26 mouse cellular contexts compared by ENCODE assay signal in the genomic region with DNA sequence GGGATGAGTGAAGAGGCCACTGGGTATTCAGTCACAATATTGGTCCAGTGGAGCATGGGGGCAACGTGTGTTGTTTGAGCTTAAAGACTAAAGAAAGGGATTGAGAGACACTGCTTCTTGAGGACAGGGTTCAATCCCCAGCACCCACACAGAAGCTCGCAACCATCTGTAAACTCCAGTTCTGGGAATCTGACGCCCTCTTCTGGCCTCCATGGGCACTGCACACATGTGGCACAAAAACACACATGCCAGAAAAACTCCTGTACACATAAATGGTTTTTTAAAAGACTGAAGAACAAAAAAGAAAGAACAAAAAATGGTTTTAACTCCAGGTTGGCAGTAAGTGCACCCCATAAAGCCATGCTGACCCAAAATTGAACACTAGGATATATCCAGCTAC.
A peak's percentile ranks its signal among the peaks of the same experiment; 100 is the strongest.
DNase-seq lines count a peak whose midpoint lies in the region; ATAC-seq and TF ChIP-seq lines count a peak whose summit lies in the region.
"Had no signal": no experiment of that assay in that cellular context is flagged by ENCODE, and none has a peak within 500 bp of the region (broad histone marks: within the 10 kb centered on the region; RNA-seq: fewer than 3 reads in every experiment).

No protein-coding gene starts in this region.

- peaks cover 3% of the 10 kb centered on the region; the same call in 1 of the 2 replicates for H3K9me3 ChIP-seq in liver, embryonic 11.5 days (ENCODE audit: control insufficient read depth, low read length)
- H3K9me3 ChIP-seq: embryonic facial prominence, embryonic 13.5 days had no signal

- 0 out of 2 replicates have a peak, but pooled peaks cover 3% of the 10 kb centered on the region for H3K4me1 ChIP-seq in cerebellum, adult 2 months (ENCODE audit: control insufficient read depth, insufficient read depth, low read length)
- no peaks in the 10 kb centered on the region for H3K4me1 ChIP-seq in liver, adult 2 months (ENCODE audit: control insufficient read depth, insufficient read depth, low read length)
- H3K4me1 ChIP-seq in liver, embryonic 11.5 days (replicated peaks; ENCODE audit: control insufficient read depth, insufficient read depth, low read length) = no peaks in the 10 kb centered on the region
- no peaks in the 10 kb centered on the region for H3K4me1 ChIP-seq in testis, adult 2 months (ENCODE audit: control insufficient read depth, insufficient read depth, low read length)
- H3K4me1 ChIP-seq: limb, embryonic 12.5 days had no signal

- H3K4me2 ChIP-seq in liver, embryonic 11.5 days = no peak overlapping the region
- H3K4me2 ChIP-seq: embryonic facial prominence, embryonic 13.5 days; forebrain, embryonic 12.5 days; heart, embryonic 11.5 days; hindbrain, embryonic 12.5 days; limb, embryonic 12.5 days; midbrain, embryonic 12.5 days had no signal

- ATAC-seq in liver, embryonic 11.5 days (replicated peaks; ENCODE audit: low FRiP score) = no peak
- ATAC-seq: Patski had no signal

- 0 out of 2 replicates have a peak, but pooled peaks have one; percentile 19 for TF ChIP-seq CTCF in cerebellum, adult 2 months (IDR thresholded peaks at IDR 0.05; ENCODE audit: borderline replicate concordance, insufficient read depth, low read depth, low read length)
- peak; percentile 22; the same call in 1 of the 2 replicates for TF ChIP-seq CTCF in liver, adult 2 months (IDR thresholded peaks at IDR 0.05; ENCODE audit: low read depth, low read length)
- TF ChIP-seq CTCF in testis, adult 2 months (IDR thresholded peaks at IDR 0.05; ENCODE audit: control insufficient read depth, insufficient read depth, insufficient replicate concordance, low read depth, low read length) = peak; percentile 44; the same call in 1 of the 2 replicates

- no peak overlapping the region for H3K4me3 ChIP-seq in cerebellum, adult 2 months (replicated peaks; ENCODE audit: insufficient read depth, low read depth, low read length)
- no peak overlapping the region for H3K4me3 ChIP-seq in liver, adult 2 months (ENCODE audit: insufficient read depth, low read depth, low read length)
- no peak overlapping the region for H3K4me3 ChIP-seq in liver, embryonic 11.5 days (ENCODE audit: low read depth, low read length)
- no peak overlapping the region for H3K4me3 ChIP-seq in testis, adult 2 months (ENCODE audit: control insufficient read depth, low read depth, low read length)
- H3K4me3 ChIP-seq: embryonic facial prominence, embryonic 13.5 days; erythroblast, embryonic 14.5 days; forebrain, embryonic 12.5 days; hindbrain, embryonic 12.5 days; limb, embryonic 12.5 days; midbrain, embryonic 12.5 days; myocyte had no signal

- 88% methylated on average over 3 of the region's 3 CpGs for WGBS in cerebellum, adult 2 months
- WGBS in liver, adult 2 months = 86% methylated on average over 3 of the region's 3 CpGs
- WGBS in liver, embryonic 11.5 days = 73% methylated on average over 3 of the region's 3 CpGs

- no peaks in the 10 kb centered on the region for H3K79me2 ChIP-seq in liver, adult 2 months (ENCODE audit: control insufficient read depth, insufficient read depth, low read length)

- no peaks in the 10 kb centered on the region for H3K27me3 ChIP-seq in cerebellum, adult 2 months (ENCODE audit: control insufficient read depth, insufficient read depth, low read length)
- no peaks in the 10 kb centered on the region for H3K27me3 ChIP-seq in liver, adult 2 months (ENCODE audit: control insufficient read depth, insufficient read depth, low read length)
- H3K27me3 ChIP-seq in liver, embryonic 11.5 days (replicated peaks; ENCODE audit: control insufficient read depth, insufficient read depth, low read length) = no peaks in the 10 kb centered on the region
- no peaks in the 10 kb centered on the region for H3K27me3 ChIP-seq in testis, adult 2 months (ENCODE audit: control insufficient read depth, insufficient read depth, low read length)
- H3K27me3 ChIP-seq: embryonic facial prominence, embryonic 13.5 days; hindbrain, embryonic 12.5 days; limb, embryonic 12.5 days; midbrain, embryonic 12.5 days; Patski had no signal

- no peak for DNase-seq in cerebellum, adult 2 months
- no peak for DNase-seq in cerebellum, postnatal 10 days
- no peak for DNase-seq in liver, adult 2 months (ENCODE audit: extremely low read depth, low read depth, low spot score)
- DNase-seq in liver, embryonic 11.5 days (ENCODE audit: low spot score) = no peak
- no peak for DNase-seq in testis, postnatal 10 days (ENCODE audit: low spot score)
- no peak for DNase-seq in spleen, adult 18-20 months
- DNase-seq in urinary bladder, postnatal 25 days (ENCODE audit: low spot score) = no peak
- DNase-seq: cerebellum, adult 11-12 months; cerebellum, postnatal 25 days; embryo, embryonic 11 days; kidney, adult 18-20 months; lung, postnatal 10 days; right cerebral cortex, adult 18-20 months; right cerebral cortex, postnatal 4 days had no signal

- no peak overlapping the region for H3K9ac ChIP-seq in liver, adult 2 months (ENCODE audit: low read depth, low read length)
- no peak overlapping the region for H3K9ac ChIP-seq in liver, embryonic 11.5 days (ENCODE audit: low read depth, low read length)
- H3K9ac ChIP-seq: embryonic facial prominence, embryonic 13.5 days; forebrain, embryonic 12.5 days; hindbrain, embryonic 12.5 days; limb, embryonic 12.5 days; liver, embryonic 14.5 days; midbrain, embryonic 12.5 days had no signal

- H3K27ac ChIP-seq in cerebellum, adult 2 months (ENCODE audit: insufficient read depth, low read length) = no peak overlapping the region
- no peak overlapping the region for H3K27ac ChIP-seq in liver, adult 2 months (replicated peaks; ENCODE audit: insufficient read depth, low read depth, low read length)
- no peak overlapping the region for H3K27ac ChIP-seq in liver, embryonic 11.5 days (ENCODE audit: low read depth, low read length)
- H3K27ac ChIP-seq in testis, adult 2 months (ENCODE audit: control insufficient read depth, insufficient read depth, low read depth, low read length) = no peak overlapping the region
- H3K27ac ChIP-seq: embryonic facial prominence, embryonic 13.5 days; hindbrain, embryonic 12.5 days; kidney, postnatal 0 days; limb, embryonic 12.5 days; liver, embryonic 14.5 days; midbrain, embryonic 12.5 days had no signal

- no peak for TF ChIP-seq POLR2A in cerebellum, adult 2 months (IDR thresholded peaks at IDR 0.05; ENCODE audit: borderline replicate concordance, insufficient read depth, low read length)
- no peak for TF ChIP-seq POLR2A in liver, adult 2 months (IDR thresholded peaks at IDR 0.05; ENCODE audit: extremely low read depth, insufficient read depth, low read length)
- no peak for TF ChIP-seq POLR2A in testis, adult 2 months (IDR thresholded peaks at IDR 0.05; ENCODE audit: control insufficient read depth, low read depth, low read length)

- H3K36me3 ChIP-seq in liver, adult 2 months (ENCODE audit: control insufficient read depth, insufficient read depth, low read length) = no peaks in the 10 kb centered on the region
- H3K36me3 ChIP-seq in liver, embryonic 11.5 days (ENCODE audit: control insufficient read depth, insufficient read depth, low read length) = no peaks in the 10 kb centered on the region
- no peaks in the 10 kb centered on the region for H3K36me3 ChIP-seq in testis, adult 2 months (ENCODE audit: control insufficient read depth, insufficient read depth, low read length)
- H3K36me3 ChIP-seq: embryonic facial prominence, embryonic 13.5 days; limb, embryonic 12.5 days had no signal
